Mouse (Mus musculus): ENCODE measurements at regions not wholly inside any gene's neighbourhood (a gene's known extent, or its start where the extent isn't known, plus 50 kb on each side); places are given as distances from the start of the nearest gene placed in this dataset.
A peak's percentile ranks its signal among the peaks of the same experiment; 100 is the strongest.

DNA sequence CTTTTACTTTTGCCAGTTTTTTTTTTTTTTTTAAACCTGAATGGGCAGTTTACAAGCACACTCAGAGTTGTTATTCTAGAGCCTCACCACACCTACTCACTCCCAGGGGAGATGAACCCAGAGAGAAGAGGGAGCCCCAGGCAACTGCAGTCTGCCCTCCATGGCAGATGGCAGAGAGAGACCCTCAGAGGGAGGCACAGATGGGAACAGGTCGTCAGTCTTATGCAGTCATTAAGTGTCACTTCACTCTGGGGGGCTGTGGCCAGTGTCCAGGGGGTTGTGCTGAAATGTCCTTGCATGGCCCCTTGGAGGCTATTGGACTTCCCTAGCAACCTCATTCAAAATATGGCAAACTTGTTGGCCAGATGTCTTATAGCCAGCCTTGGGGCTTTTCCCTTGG lies 101.3 kb upstream of the Pcdh8 start:
- Histone ChIP-seq H3K9ac (replicated peaks; ENCODE audit: low read length) (no peak overlapping the region), H3K27me3 (ENCODE audit: insufficient read depth, low read length) (0 out of 2 replicates have a peak, but pooled peaks cover 2% of the 10 kb centered on the region), H3K27ac (ENCODE audit: low read length) (no peak overlapping the region), H3K36me3 (ENCODE audit: insufficient read depth, low read length) (no peaks in the 10 kb centered on the region), H3K4me1 (ENCODE audit: insufficient read depth, low read length) (no peaks in the 10 kb centered on the region), H3K4me2 (replicated peaks; ENCODE audit: low read depth, low read length) (no peak overlapping the region), H3K9me3 (ENCODE audit: low read length) (no peaks in the 10 kb centered on the region), H3K4me3 (ENCODE audit: low read length) (no peak overlapping the region)
- no peak; the same call in 1 of the 2 replicates for ATAC-seq (ENCODE audit: low FRiP score, low TSS enrichment)
- 0% methylated on average over 1 of the region's 1 CpGs for WGBS

DNA sequence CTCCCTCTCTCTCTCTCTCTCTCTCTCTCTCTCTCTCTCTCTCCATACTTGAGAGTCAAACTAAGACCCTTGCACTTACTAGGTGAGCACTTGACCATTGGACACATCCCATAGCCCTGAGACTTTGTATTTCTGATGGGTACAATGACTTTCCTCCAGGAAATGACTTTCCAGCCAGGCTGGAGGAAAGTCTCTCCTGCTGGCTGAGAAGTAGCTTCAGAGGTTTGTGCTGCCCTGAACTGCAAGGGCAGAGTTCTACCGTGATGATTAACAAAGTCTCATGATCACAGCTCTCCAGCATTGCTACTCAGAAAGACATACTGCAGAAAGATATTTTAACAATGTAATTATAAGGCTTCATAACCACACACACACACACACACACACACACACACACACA lies 98.2 kb upstream of the Pcdh8 start:
- Histone ChIP-seq H3K4me1 (ENCODE audit: insufficient read depth, low read length) (no peaks in the 10 kb centered on the region), H3K9me3 (ENCODE audit: low read length) (no peaks in the 10 kb centered on the region), H3K4me3 (ENCODE audit: low read length) (no peak overlapping the region), H3K27me3 (ENCODE audit: insufficient read depth, low read length) (no peaks in the 10 kb centered on the region), H3K27ac (ENCODE audit: low read length) (no peak overlapping the region), H3K4me2 (replicated peaks; ENCODE audit: low read depth, low read length) (no peak overlapping the region), H3K36me3 (ENCODE audit: insufficient read depth, low read length) (no peaks in the 10 kb centered on the region), H3K9ac (replicated peaks; ENCODE audit: low read length) (no peak overlapping the region)
- WGBS, result 50% methylated on average over 1 of the region's 1 CpGs
- peak; percentile 23; the same call in 1 of the 2 replicates for ATAC-seq (ENCODE audit: low FRiP score, low TSS enrichment)

DNA sequence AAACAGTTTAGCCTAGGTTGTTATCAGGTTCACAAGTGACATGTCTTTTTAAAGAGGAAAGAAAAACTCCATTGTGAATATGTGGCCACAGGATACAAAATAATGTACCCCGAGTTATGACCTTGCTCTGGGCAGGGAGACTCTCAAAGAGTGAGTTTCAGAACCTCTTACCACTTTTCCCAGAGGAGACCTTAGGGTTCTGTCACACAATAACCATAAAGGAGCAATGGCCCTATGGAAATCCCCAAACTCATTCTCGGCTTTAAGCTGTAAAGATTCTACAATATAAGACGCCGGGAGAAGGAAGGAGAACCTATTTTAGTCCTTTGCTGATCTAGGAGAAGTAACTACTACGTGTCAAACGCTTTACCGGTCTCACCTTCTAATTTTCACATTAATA lies 85.1 kb upstream of the Pcdh8 start:
- no peak overlapping the region for H3K27ac ChIP-seq (ENCODE audit: low read length)
- H3K36me3 ChIP-seq (ENCODE audit: insufficient read depth, low read length), result no peaks in the 10 kb centered on the region
- H3K9me3 ChIP-seq (ENCODE audit: low read length), result no peaks in the 10 kb centered on the region
- WGBS, result 93% methylated on average over 7 of the region's 7 CpGs
- no peak overlapping the region for H3K4me2 ChIP-seq (replicated peaks; ENCODE audit: low read depth, low read length)
- no peaks in the 10 kb centered on the region for H3K27me3 ChIP-seq (ENCODE audit: insufficient read depth, low read length)
- H3K4me3 ChIP-seq (ENCODE audit: low read length), result no peak overlapping the region
- no peak for ATAC-seq (ENCODE audit: low FRiP score, low TSS enrichment)
- H3K9ac ChIP-seq (replicated peaks; ENCODE audit: low read length), result no peak overlapping the region
- no peaks in the 10 kb centered on the region; the same call in 1 of the 2 replicates for H3K4me1 ChIP-seq (ENCODE audit: insufficient read depth, low read length)

DNA sequence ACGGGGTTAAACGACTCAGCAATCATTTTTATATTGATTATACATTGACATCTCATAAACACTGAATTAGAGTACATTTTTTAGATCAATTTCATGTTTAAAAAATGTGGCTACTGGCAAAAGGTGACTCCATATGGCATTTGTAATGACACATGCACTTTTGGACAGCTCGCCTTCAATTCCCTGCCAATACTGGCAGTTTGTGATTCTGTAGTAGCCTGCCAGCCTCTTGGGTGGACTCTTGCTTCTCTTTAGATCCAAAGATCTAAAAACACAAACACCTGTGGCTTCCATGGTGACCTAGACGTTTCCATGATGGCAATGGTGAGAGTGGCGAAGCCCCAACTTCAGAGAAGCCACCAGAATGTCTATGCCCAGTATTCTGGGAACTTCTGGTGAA lies 83.1 kb upstream of the Pcdh8 start:
- Histone ChIP-seq H3K9me3 (ENCODE audit: low read length) (no peaks in the 10 kb centered on the region), H3K36me3 (ENCODE audit: insufficient read depth, low read length) (no peaks in the 10 kb centered on the region), H3K4me2 (replicated peaks; ENCODE audit: low read depth, low read length) (no peak overlapping the region), H3K4me1 (ENCODE audit: insufficient read depth, low read length) (no peaks in the 10 kb centered on the region; the same call in 1 of the 2 replicates), H3K9ac (replicated peaks; ENCODE audit: low read length) (no peak overlapping the region), H3K4me3 (ENCODE audit: low read length) (no peak overlapping the region), H3K27ac (ENCODE audit: low read length) (no peak overlapping the region), H3K27me3 (ENCODE audit: insufficient read depth, low read length) (no peaks in the 10 kb centered on the region)
- ATAC-seq (ENCODE audit: low FRiP score, low TSS enrichment), result no peak
- WGBS, result 82% methylated on average over 5 of the region's 5 CpGs

DNA sequence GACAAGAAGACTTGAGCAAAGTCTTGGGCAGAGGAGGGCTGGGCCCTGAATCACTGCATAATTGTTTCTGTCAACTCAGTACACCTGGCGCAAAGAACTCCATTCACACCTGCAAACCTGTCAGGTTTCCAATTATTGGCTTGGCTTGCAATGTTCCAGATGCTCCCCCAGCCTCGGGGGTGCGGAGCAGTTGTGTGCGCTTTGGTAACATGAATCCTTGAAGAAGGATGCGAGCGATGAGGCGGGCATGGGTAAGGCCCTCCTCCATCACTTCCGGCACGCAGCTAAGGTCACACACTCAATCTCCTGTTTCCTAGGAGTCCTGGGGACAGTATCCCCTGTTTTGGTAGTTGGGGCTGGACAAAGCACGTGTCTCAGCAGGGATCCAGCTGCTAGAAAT lies 81.6 kb upstream of the Pcdh8 start:
- no peak overlapping the region for H3K9ac ChIP-seq (replicated peaks; ENCODE audit: low read length)
- H3K27ac ChIP-seq (ENCODE audit: low read length), result no peak overlapping the region
- H3K9me3 ChIP-seq (ENCODE audit: low read length), result no peaks in the 10 kb centered on the region
- H3K4me3 ChIP-seq (ENCODE audit: low read length), result no peak overlapping the region
- H3K4me2 ChIP-seq (replicated peaks; ENCODE audit: low read depth, low read length), result no peak overlapping the region
- no peaks in the 10 kb centered on the region for H3K27me3 ChIP-seq (ENCODE audit: insufficient read depth, low read length)
- no peaks in the 10 kb centered on the region for H3K36me3 ChIP-seq (ENCODE audit: insufficient read depth, low read length)
- H3K4me1 ChIP-seq (ENCODE audit: insufficient read depth, low read length), result no peaks in the 10 kb centered on the region; the same call in 1 of the 2 replicates
- no peak for ATAC-seq (ENCODE audit: low FRiP score, low TSS enrichment)
- 44% methylated on average over 10 of the region's 10 CpGs for WGBS

DNA sequence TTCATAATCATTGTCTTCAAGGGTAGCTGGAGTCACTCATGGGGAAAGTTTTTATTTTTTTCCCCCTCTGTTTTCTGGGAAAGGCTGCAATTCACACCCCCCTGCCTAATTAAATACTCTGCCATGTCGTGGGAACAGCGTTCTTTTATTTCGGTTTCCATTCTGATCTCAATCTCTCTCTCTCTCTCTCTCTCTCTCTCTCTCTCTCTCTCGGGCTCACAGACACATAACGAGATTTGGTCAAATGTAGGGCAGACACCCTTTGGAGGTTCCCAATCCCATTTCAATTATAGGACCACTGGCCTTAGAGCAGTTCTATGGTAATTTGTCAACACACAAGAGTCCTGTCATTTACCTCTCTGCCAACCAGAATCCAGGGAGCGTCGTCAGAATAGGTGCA lies 80.7 kb upstream of the Pcdh8 start:
- Histone ChIP-seq H3K9ac (replicated peaks; ENCODE audit: low read length) (no peak overlapping the region), H3K27ac (ENCODE audit: low read length) (no peak overlapping the region), H3K4me3 (ENCODE audit: low read length) (no peak overlapping the region), H3K9me3 (ENCODE audit: low read length) (no peaks in the 10 kb centered on the region), H3K4me2 (replicated peaks; ENCODE audit: low read depth, low read length) (no peak overlapping the region), H3K27me3 (ENCODE audit: insufficient read depth, low read length) (no peaks in the 10 kb centered on the region), H3K4me1 (ENCODE audit: insufficient read depth, low read length) (no peaks in the 10 kb centered on the region; the same call in 1 of the 2 replicates), H3K36me3 (ENCODE audit: insufficient read depth, low read length) (no peaks in the 10 kb centered on the region)
- WGBS, result 65% methylated on average over 7 of the region's 7 CpGs
- ATAC-seq (ENCODE audit: low FRiP score, low TSS enrichment), result no peak

DNA sequence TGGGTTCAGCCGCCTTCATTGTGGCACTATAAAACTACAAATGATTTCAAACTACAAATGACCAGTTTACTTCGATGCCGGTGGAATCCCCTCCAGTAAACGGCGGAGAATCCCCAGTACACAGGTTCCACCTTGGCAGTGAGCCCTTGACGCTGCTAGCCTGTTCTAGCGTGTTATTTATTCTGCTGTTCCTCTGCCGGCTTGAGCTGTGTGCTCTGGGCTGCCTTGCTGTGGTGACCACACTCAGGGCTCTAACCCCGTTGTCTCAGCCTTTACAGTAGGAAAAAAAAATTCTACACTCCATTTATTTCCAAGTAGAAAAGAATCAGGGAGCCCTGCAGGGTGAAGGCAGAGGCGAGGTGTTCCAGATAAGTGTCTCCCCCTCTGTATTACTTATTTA lies 80.1 kb upstream of the Pcdh8 start:
- Histone ChIP-seq H3K4me1 (ENCODE audit: insufficient read depth, low read length) (no peaks in the 10 kb centered on the region; the same call in 1 of the 2 replicates), H3K27ac (ENCODE audit: low read length) (no peak overlapping the region), H3K27me3 (ENCODE audit: insufficient read depth, low read length) (no peaks in the 10 kb centered on the region), H3K36me3 (ENCODE audit: insufficient read depth, low read length) (no peaks in the 10 kb centered on the region), H3K9me3 (ENCODE audit: low read length) (no peaks in the 10 kb centered on the region), H3K4me3 (ENCODE audit: low read length) (no peak overlapping the region), H3K4me2 (replicated peaks; ENCODE audit: low read depth, low read length) (0 out of 2 replicates have a peak overlapping the region, but pooled peaks have one; percentile 7), H3K9ac (replicated peaks; ENCODE audit: low read length) (no peak overlapping the region)
- WGBS, result 63% methylated on average over 10 of the region's 10 CpGs
- ATAC-seq (ENCODE audit: low FRiP score, low TSS enrichment), result peak; percentile 78; the same call in 1 of the 2 replicates

DNA sequence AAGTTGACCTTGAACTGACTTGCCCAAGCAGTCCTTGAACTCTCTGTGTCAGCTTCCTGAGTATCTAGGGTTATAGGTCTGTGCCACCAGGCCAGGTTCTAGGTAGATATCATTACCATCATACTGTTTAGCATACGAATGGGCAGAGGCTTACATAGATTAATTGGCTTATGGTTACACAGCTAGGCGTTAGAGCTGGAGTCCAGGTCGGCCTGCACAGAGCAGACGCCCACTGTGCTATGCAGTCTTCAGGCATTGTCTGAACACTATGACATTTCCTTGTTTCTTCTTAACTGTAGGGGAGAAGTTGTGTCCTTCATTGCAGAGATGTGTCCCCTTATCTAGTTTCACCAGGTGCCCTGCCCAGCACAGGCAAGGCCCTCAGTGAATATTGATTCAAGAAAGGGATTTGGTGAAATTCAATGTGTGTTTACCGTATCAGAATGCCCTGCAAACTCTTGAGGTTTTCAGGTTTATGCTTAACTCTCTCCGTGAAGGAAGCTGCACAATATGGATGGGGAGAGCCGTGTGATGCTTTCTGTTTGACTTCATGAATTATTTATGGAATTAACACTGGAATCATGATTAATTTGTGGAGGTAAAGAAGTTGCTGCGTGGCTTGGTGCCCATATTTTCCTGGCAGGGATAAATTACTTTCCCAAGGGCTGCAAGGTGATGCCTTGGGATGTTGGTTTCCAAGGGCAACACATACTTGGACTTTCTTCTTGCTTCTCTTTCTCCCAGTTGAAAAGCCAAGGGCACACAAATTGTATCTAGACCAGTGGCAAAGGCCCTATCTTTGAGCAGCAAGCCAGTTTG lies 78.7 kb upstream of the Pcdh8 start:
- 79% methylated on average over 8 of the region's 8 CpGs for WGBS
- Histone ChIP-seq H3K4me3 (ENCODE audit: low read length) (no peak overlapping the region), H3K4me2 (replicated peaks; ENCODE audit: low read depth, low read length) (no peak overlapping the region), H3K36me3 (ENCODE audit: insufficient read depth, low read length) (no peaks in the 10 kb centered on the region), H3K9me3 (ENCODE audit: low read length) (no peaks in the 10 kb centered on the region), H3K27ac (ENCODE audit: low read length) (no peak overlapping the region), H3K4me1 (ENCODE audit: insufficient read depth, low read length) (no peaks in the 10 kb centered on the region; the same call in 1 of the 2 replicates), H3K27me3 (ENCODE audit: insufficient read depth, low read length) (no peaks in the 10 kb centered on the region), H3K9ac (replicated peaks; ENCODE audit: low read length) (no peak overlapping the region)
- ATAC-seq (ENCODE audit: low FRiP score, low TSS enrichment), result no peak

DNA sequence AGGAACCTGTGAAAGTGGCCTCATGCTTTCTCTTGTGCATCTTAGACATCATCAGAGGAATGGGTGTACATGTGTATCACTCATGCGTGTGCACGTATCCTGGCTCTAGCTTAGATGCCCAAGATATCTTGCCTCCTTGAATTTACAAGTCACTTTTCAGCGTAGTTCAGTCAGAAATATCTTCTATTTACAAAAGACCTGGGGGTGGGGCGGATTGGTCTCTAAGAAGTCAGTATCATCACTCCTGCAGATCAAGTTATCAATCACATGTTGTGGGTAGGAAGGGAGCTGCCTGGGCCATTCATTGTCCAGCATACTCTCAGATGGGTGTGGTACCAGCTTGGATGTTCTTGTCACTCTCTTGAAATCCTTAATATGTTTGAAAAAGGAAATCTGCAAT lies 77.0 kb upstream of the Pcdh8 start:
- no peaks in the 10 kb centered on the region for H3K27me3 ChIP-seq (ENCODE audit: insufficient read depth, low read length)
- no peaks in the 10 kb centered on the region for H3K36me3 ChIP-seq (ENCODE audit: insufficient read depth, low read length)
- H3K9me3 ChIP-seq (ENCODE audit: low read length), result no peaks in the 10 kb centered on the region
- no peaks in the 10 kb centered on the region; the same call in 1 of the 2 replicates for H3K4me1 ChIP-seq (ENCODE audit: insufficient read depth, low read length)
- H3K4me2 ChIP-seq (replicated peaks; ENCODE audit: low read depth, low read length), result no peak overlapping the region
- no peak for ATAC-seq (ENCODE audit: low FRiP score, low TSS enrichment)
- 86% methylated on average over 4 of the region's 4 CpGs for whole genome bisulfite sequencing
- H3K27ac ChIP-seq (ENCODE audit: low read length), result no peak overlapping the region
- H3K4me3 ChIP-seq (ENCODE audit: low read length), result no peak overlapping the region
- H3K9ac ChIP-seq (replicated peaks; ENCODE audit: low read length), result no peak overlapping the region

DNA sequence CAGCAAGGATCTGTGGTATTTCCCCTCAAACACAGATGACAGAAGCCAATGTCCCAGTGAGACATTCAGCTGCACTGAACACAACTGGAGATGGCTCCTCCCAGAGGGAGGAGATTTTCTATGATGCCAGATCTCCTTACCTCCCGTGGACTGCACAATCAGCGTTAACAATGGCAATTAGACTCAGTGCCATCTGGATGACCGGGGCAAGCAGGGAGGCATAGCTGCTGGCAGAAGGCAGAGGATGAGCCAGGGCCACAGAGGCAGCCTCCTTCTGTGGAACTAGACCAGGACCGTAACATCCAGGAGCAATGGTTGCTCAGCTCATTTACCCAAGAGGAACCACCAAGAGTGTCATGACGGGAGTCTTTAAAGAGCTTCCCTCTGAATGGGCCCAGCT lies 73.2 kb upstream of the Pcdh8 start:
- 74% methylated on average over 5 of the region's 5 CpGs for WGBS
- Histone ChIP-seq H3K36me3 (ENCODE audit: insufficient read depth, low read length) (no peaks in the 10 kb centered on the region), H3K4me1 (ENCODE audit: insufficient read depth, low read length) (no peaks in the 10 kb centered on the region), H3K27ac (ENCODE audit: low read length) (no peak overlapping the region), H3K9me3 (ENCODE audit: low read length) (no peaks in the 10 kb centered on the region), H3K27me3 (ENCODE audit: insufficient read depth, low read length) (no peaks in the 10 kb centered on the region), H3K9ac (replicated peaks; ENCODE audit: low read length) (no peak overlapping the region), H3K4me2 (replicated peaks; ENCODE audit: low read depth, low read length) (no peak overlapping the region), H3K4me3 (ENCODE audit: low read length) (no peak overlapping the region)
- ATAC-seq (ENCODE audit: low FRiP score, low TSS enrichment), result no peak
